Mouse (Mus musculus) layer of hippocampus, adult 18-20 months (tissue): Measurements from ENCODE around the gene P3h2. TPM values are rescaled to one million over a fixed set of nuclear protein-coding genes. Genes with fewer than 3 reads are reported as not detected.

ENCODE experiments used
- DNase-seq, 2 experiments: peaks; one replicate each; pipeline ENCODE4 v3.0.0; 2022; ENCODE audit warnings: low spot score in 2 of 2
- long read RNA-seq: library from polyadenylated mRNA; stranded (forward); transcript quantifications from one replicate; pipeline ENCODE4 v2.0.0, GENCODE M21; 2021
- total RNA-seq, 2 experiments: library from RNA; stranded (reverse); gene quantifications; 2 replicates each; pipeline ENCODE4 v1.2.3; 2021

Gene P3h2
- 1 to 10 TPM; 3.0 to 4.0 TPM for total RNA-seq
- long read RNA-seq, partial matches to known transcripts, result 1 of 5 reads
- long read RNA-seq, other reads (novel, unspliced or antisense), result 1 of 5 reads

- DNase-seq, result peak; percentile 38 to 49
These were observed at the start of gene P3h2 for GRCm38 (mm10) chr16:26105115-26105974. Gene P3h2 (minus strand): TSS chr16:26105784.

- no peak for DNase-seq
These were observed 46.7 kb upstream of the P3h2 start for GRCm38 (mm10) chr16:26152258-26152657.

DNA sequence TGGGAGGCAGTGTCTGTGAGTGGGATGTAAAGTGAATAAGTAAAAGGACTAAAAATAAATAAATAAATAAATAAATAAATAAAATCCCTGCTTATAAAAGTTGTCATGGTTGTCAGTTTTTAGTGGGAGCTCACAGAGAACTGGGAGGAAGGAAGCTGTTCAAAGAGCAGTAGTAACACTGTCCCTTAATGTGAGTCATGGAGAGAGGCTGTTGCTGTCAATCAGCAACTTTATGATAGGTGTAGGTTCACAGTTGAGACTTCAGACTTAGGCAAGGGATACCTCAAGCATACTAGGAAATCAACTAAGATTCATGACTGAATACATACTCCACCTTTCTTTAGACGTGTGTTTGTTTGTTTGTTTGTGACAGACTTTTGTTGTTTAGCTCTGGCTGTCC, 45.4 kb upstream of the P3h2 start:
- no peak for DNase-seq

- no peak for DNase-seq
These were observed 41.3 kb upstream of the P3h2 start for GRCm38 (mm10) chr16:26146853-26147252.

DNA sequence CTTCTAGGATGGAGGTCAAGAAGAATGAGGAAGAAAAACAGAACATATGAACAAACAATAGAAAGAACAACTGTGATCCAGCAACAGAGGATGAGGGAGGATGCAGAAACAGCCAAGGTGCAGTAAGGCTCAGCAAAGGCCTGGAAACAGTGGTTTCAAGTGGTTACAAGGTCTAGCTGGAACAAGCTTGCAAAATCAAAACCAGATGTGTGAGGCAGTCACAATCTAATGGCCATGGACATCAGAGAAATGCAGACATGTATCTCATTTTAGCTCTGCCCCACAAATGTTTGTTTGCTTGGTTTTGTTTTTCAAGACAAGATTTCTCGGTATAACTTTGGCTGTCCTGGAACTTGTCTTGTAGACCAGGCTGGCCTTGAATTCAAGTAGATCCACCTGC, 25.5 kb upstream of the P3h2 start:
- DNase-seq, result no peak

DNA sequence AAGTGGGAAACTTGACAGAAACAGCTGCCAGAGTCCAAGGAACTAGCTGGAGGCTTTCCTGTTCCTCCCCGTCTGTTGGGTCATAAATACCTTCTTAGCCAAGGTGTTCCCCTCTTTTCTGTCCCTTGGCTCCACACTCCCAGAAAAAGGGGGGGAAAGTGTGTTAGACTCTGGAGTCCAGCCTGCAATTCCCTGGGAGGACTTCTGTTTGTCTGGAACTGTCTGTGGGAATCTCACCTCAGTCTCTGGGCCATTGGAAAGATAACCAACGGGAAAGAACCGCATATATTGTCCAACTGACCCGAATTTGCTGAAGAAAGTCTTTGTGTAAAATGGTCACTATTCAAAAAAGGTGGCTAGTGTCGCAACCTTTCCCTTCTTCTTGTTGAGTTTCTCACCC, 1.0 kb upstream of the P3h2 start:
- DNase-seq, result no peak

DNA sequence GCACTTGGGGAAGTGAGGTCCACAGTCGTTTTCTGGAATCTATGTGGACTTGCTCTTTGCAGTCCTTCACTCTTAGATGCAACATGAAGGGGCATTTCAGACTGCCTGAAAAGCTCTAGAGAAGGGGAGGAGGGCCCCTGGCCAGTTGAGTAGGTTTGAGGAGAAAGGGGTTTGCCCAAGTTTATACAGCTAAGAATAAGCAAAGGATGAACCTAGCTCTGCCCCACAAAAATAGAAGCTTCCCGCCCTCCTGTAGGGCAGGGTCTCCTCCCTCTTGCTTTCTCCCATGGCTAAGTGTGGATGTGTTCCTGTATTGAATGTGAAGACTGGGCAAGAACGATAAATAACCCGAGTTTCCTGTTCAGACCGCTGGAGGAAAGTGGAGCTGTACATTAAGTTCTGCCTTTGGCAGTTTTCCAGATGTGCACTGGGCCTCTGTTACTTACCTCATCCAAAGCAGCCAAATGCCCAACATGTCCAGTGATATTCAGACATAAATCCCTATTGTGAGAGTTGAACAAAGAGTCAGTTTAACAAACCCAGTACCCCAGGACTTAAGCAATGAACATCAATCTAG, 545 bp upstream of the P3h2 start:
- DNase-seq, result no peak

DNA sequence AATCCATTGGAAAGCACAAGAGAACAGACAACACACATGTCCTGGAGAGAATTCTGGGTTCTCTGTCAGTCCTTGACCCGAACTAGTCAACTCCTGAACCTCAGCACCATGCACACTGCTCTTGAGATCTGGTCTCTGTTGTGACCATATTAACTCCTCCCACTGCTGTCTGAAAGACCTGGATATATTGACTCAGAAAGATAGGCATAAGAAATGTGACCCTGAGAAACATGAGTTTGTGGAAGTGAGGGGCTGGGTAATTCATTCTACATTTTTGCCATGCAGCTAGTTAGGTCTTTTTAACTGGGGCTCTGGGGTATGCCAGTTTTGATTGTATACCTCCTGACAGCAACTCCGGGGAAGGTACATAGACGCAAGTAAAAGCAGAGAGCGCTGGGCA, 1.3 kb downstream of the P3h2 start:
- no peak for DNase-seq

GRCm38 (mm10) chr16:26102856-26103255, 2.7 kb downstream of the P3h2 start:
- DNase-seq, result no peak

- DNase-seq, result no peak
These were observed 5.4 kb downstream of the P3h2 start for GRCm38 (mm10) chr16:26100167-26100566.

DNA sequence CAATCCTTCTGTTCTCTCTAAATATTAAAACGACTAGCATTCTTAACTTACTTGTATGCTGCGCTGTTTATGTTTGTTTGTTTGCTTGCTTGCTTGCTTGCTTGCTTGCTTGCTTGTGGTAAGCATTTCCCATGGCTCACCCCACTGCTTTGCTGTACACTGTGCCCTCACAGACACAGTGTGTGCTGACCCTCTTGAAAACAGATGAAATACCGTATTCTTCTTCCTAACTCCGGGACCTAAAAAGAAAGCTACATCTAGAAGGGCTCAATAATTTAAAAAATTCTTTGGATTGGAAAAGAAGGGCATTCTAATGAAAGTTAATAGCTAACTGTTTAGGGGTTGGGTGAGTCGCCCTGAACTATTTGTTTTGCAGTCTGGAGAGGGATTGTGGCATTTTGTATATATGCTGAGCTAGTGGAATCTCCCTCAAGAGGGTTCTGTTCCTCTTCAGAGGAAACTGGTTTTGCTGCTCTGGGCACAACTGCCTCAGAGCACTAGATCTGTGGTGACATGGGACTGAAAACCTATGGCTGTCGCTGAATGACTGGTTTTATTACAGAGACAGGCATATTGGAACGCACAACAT, 9.8 kb downstream of the P3h2 start:
- DNase-seq, result no peak

GRCm38 (mm10) chr16:26093888-26094287, 11.7 kb downstream of the P3h2 start:
- no peak for DNase-seq

GRCm38 (mm10) chr16:26088976-26089375, 16.6 kb downstream of the P3h2 start:
- no peak for DNase-seq

DNA sequence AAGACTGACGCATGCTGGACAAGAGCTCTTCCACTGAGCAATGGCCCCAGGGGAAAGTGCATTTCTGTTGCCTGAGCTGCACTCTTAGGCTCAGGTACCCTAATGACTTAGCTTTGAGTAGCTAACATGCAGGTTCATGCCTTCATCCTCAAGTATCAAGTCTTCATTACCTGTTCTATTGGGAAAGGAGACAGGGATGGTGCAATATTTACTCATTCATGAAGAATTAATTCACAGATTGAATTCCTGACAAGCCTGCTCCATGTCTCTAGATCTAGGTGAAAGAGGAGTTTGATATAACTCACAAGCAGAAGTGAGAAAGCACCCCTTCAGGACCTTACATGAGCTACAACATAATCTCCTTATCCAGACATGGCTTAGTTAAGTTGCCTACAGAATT, 17.3 kb downstream of the P3h2 start:
- no peak for DNase-seq

DNA sequence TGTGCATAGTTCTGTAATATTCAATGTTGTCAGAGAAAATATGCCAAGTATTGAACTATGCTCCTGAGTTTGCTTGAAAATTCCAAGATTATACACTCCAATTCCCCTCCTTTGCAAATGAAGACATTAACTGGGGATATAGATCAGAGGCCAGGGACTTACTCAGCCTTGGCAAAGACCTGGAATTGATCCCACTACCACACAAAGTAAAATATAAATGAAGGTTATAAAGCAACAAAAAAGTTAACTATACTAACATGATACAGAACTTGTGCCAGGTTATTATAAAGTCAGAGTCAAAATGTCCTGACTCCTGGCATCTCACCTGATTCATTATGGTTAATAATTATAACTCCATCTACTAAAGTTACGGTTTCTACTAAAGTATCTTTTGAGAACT, 18.6 kb downstream of the P3h2 start:
- no peak for DNase-seq

DNA sequence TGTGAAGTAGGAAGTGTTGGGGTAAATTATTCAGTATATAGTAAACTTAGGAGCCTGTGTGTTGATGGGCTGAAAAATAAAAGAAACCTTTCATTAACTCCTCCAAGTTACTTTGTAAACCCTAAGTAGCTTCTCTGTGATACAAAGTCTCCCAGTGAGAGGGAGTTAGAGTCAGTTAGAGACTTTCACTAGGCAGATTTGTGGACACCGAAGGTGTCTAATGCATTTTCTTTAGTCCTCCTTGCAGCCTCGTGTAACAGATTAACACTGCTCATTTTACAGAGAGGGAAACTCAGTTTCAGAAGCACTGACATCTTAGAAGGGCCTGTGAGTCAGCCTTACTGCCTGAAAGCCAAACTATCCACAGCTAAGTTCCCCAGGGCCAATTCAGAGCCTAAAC, 20.4 kb downstream of the P3h2 start:
- DNase-seq, result no peak

GRCm38 (mm10) chr16:26082831-26083230, 22.8 kb downstream of the P3h2 start:
- DNase-seq, result no peak

GRCm38 (mm10) chr16:26082391-26082790, 23.2 kb downstream of the P3h2 start:
- no peak for DNase-seq

DNA sequence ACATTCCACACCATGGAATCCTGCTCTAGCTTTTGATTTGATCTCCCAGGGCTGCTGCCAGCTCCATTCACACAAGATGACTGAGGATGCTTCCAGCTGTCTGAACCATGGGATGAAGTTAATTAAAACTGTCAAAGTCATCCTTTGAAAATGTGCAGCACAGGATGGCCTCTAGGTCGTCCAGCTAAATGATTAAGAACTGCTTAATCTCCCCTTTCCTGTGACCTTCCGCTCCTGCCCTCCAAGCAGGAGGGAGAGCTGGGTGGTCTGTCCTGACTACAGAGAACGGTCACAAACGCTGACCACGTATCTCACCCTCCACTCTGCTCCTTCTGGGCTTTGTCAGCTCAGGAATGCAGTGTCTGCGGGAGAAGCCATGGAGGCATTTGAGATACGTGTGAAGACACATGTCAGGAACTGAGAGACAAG, 26.6 kb downstream of the P3h2 start:
- no peak for DNase-seq

GRCm38 (mm10) chr16:26078100-26078422, 27.5 kb downstream of the P3h2 start:
- no peak for DNase-seq

GRCm38 (mm10) chr16:26077246-26078099, 28.1 kb downstream of the P3h2 start:
- no peak for DNase-seq

DNA sequence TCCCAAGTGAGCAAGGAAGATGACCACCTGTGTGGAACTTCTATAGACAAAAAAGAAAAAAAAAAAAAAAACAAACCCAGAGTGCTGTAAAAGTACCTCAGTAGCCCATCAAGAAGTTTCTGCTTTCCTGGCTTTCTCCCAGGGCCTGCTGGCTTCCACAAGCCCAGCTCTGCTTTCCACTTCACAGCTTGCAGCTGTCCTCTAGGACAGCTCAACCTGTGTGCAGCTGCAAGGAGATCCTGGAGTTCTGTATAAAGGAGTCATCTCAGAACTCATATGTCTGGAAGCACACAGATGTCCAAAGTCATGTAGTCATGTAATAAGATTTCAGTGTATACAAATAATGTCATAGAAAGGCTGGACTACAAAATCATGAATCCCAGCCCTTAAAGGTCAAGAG, 30.5 kb downstream of the P3h2 start:
- DNase-seq, result no peak
